Mouse (Mus musculus): ENCODE measurements around the gene Catsperd.
A peak's percentile ranks its signal among the peaks of the same experiment; 100 is the strongest.
"Not testable (repeated sequence)": the region's sequence is repeated elsewhere in the genome, so short reads cannot be mapped to it uniquely, and the experiment has no call there.

The Catsperd gene

DNA sequence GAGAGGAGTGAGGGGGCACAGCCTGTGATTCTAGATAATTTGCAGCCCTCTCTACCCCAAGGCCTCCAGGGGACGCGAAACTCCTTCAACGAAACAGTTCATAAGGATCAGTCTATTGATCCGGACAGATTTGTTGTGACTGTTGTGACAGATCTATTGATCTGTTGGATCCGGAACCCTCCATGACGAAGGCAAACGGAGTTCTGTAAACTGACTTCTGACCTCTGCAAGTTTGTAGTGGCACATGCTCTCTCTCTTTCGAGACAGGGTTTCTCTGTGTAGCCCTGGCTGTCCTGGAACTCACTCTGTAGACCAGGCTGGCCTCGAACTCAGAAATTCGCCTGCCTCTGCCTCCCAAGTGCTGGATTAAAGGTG is 15.4 kb upstream of the Catsperd start:
- not testable (repeated sequence) for DNase-seq (ENCODE audit: low spot score in 2 of 2)

DNA sequence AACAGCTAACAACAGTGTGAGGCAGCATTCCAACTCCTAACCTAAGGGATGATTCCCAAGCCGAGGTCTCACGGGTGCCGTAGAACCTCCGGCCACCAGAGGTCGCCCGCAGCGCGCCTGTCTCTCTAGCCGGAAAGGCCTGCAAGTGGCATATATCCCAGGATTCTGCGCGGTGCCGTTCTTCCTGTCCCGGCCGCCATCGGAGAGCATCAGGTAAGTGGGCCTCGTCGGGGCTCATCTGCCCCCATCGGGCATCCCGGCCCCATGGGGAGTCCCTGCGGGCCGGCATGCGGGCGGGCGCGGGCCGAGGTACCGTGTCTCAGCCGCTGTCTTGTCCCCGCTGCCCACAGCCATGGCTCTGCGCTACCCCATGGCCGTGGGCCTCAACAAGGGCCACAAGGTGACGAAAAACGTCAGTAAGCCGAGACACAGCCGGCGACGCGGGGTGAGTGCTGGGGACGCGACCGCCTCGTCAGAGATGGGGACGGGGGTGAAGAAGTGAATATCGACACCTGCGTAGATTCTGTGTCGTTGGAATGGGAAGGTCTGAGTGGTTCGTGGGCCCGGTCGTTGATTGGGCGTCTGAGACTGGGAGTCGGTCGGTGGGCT is 14.6 kb upstream of the Catsperd start, which contains the start of gene Rpl36:
Gene Rpl36 (plus strand): TSS at position 181 of the 609 bp plus-strand sequence.
- peak; percentile 89 to 91 for DNase-seq (ENCODE audit: low spot score in 2 of 2)

GRCm38 (mm10) chr17:56613893-56614292 is 14.1 kb upstream of the Catsperd start:
- DNase-seq (ENCODE audit: low spot score in 2 of 2) = not testable (repeated sequence)

GRCm38 (mm10) chr17:56614391-56615135 is 13.4 kb upstream of the Catsperd start:
- no peak for DNase-seq (ENCODE audit: low spot score in 2 of 2)

DNA sequence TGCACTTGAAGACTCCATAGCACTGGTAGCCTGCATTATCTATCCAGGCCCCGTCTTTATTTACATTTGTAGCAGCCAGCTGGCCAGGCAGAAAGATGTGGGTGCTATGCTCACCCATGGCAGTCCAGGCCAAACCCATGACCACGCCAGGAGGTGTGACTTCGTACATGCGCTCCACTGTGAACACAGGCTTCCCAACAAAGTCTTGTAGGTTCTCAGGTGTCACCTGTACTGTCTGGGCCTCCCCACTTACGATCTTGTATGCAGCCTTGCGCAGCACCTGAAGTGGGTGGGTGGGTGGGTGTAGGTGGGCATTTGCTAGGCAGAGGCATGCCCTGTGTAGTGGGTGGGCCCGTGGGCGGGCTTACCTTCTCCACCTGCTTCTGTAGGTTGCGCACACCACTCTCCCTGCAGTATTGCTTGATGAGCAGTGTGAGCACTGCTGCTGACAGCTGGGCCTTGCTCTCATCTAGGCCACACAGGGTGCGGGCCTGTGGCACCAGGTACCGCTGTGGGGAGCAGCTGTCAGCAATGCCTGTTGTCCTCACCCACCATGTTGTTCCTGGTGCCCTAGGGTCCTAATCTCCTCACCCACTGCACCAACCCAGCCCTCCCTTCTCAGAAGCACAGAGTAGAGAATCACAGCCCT is 12.7 kb upstream of the Catsperd start:
- DNase-seq (ENCODE audit: low spot score in 2 of 2) = no peak

- DNase-seq (ENCODE audit: low spot score in 2 of 2) = no peak
Observed at GRCm38 (mm10) chr17:56615792-56616191, 12.2 kb upstream of the Catsperd start.

- DNase-seq (ENCODE audit: low spot score in 2 of 2) = no peak
Observed at GRCm38 (mm10) chr17:56616725-56617124, 11.2 kb upstream of the Catsperd start.

GRCm38 (mm10) chr17:56617628-56618027 is 10.3 kb upstream of the Catsperd start:
- no peak for DNase-seq (ENCODE audit: low spot score in 2 of 2)

DNA sequence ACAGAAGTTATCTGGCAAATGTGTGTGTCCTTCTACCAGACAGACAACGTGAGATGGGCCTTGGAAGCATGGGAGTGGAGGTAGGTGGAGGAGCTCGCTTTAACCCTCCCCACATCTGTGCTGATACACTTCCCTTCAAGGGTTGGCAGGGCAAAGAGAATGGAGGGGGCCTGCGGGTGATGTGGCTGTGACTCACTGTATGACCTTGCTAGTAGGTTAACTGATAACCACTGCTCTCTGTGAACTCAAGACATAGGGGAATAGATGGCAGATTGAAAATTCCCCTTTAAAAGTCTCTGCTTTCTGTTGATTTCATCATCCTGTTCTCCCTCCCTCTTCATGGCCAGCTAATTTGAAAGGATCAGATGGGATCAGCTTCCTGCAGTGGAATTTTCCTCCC is 2.4 kb upstream of the Catsperd start:
- no peak for DNase-seq (ENCODE audit: low spot score in 2 of 2)

GRCm38 (mm10) chr17:56626260-56626659 is 1.7 kb upstream of the Catsperd start:
- peak in 1 of 2 experiments; percentile 26 for DNase-seq (ENCODE audit: low spot score in 2 of 2)

GRCm38 (mm10) chr17:56626754-56627470 is 1.0 kb upstream of the Catsperd start, which contains the start of gene Lonp1:
Lonp1 (minus strand) TSS chr17:56626887.
- peak; percentile 96 to 98 for DNase-seq (ENCODE audit: low spot score in 2 of 2)

GRCm38 (mm10) chr17:56629800-56630781 is 2.1 kb downstream of the Catsperd start:
- DNase-seq (ENCODE audit: low spot score in 2 of 2) = not testable (repeated sequence)

DNA sequence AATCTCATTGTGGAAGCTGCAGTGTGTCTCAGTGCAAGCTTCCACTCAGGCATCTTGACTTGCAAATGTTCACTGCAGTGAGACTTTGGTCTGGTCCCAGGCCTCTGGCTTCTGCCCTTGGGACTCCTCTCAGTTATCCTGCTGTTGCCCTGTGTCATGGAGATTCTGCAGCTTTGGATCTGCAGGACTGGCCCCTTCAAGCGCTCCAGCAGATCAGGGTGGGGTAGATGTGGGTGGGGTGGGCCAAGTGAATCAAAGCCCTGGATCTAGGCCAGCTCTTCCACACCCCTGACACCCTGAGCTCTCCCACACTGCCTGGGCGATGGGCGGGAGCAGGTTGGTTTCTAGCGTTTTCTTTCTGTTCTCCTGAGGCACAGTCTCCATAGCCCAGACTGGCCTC is 3.9 kb downstream of the Catsperd start:
- no peak for DNase-seq (ENCODE audit: low spot score in 2 of 2)

GRCm38 (mm10) chr17:56634023-56634422 is 6.1 kb downstream of the Catsperd start:
- DNase-seq (ENCODE audit: low spot score in 2 of 2) = peak; percentile 76 to 82

- no peak for DNase-seq (ENCODE audit: low spot score in 2 of 2)
Observed at GRCm38 (mm10) chr17:56643237-56643636, 15.3 kb downstream of the Catsperd start.

GRCm38 (mm10) chr17:56647546-56647945 is 19.6 kb downstream of the Catsperd start:
- DNase-seq (ENCODE audit: low spot score in 2 of 2) = no peak

DNA sequence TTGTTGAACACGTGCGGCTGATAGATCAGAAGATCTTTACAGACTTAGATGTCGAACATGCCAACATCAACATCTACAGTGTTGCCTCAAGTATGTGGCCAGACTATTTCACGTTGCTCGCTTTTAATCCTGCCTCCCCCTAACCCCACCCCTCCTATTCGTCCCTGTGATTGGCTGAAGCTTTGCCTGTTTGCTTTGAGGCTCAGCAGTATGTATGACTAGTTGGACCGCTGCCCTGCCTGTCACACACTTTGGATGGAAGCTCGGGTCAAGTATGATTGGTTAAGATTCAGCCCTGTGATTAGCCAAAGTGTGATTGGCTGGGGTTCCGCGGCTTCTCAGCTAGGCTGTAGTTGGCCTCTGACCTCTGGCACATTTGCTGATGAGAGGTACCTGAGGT is 23.9 kb downstream of the Catsperd start:
- no peak for DNase-seq (ENCODE audit: low spot score in 2 of 2)

- DNase-seq (ENCODE audit: low spot score in 2 of 2) = no peak
Observed at GRCm38 (mm10) chr17:56654771-56655170, 26.8 kb downstream of the Catsperd start.

GRCm38 (mm10) chr17:56655311-56655710 is 27.4 kb downstream of the Catsperd start:
- no peak for DNase-seq (ENCODE audit: low spot score in 2 of 2)

DNA sequence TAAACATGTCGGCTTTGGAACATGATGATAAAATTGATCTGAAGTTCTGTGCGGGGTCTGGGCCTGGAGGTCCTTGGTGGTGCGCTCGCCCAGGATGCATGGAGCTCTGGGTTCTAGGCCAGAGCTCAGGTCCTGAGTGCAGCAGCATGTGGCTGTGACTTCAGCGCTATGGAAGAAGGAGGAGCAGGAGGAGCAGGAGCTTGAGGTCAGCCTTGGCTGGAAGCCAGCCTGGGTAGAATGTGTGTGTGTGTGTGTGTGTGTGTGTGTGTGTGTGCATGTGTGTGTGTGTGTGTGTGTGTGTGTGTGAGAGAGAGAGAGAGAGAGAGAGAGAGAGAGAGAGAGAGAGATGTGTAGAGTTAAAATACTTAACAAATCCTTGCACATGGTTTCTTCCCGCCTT is 28.2 kb downstream of the Catsperd start:
- no peak for DNase-seq (ENCODE audit: low spot score in 2 of 2)

DNA sequence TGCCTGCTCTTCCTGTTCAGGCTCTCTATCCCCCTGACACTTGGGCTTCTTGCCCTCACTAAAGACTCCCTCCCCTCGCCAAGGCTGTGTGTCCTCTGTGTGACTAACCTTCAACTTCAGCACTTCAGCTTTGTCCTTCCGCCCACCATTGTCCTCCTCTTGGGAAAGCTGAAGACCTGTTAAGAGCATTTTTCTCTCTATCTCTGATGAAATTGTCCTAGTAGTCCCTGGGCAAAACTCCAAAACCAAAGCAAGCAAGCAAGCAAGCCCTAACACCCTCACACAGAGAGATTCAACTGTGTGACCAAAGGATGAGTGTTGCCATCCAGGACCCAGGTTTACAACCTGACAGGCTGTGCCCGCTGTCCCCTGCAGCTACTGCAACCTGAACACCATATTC is 35.7 kb downstream of the Catsperd start:
- DNase-seq (ENCODE audit: low spot score in 2 of 2) = no peak

Data from spleen, postnatal 36 days (tissue).